Mouse (Mus musculus) bone marrow, adult 2 months (tissue): ENCODE measurements around the gene E330017A01Rik. TPM values are rescaled to one million over a fixed set of nuclear protein-coding genes. Genes with fewer than 3 reads are reported as not detected.

ENCODE experiments used
- H3K27ac ChIP-seq: fragments of 200-500 bp; 2 replicates; pipeline ENCODE4 v1.5.1; 2012; ENCODE audit warnings: low read depth, mild to moderate bottlenecking, control low read depth, inconsistent platforms, low read length; ENCODE audit not compliant: control insufficient read depth, poor library complexity, insufficient read depth
- H3K4me1 ChIP-seq: fragments of 200-500 bp; 2 replicates; pipeline ENCODE4 v1.6.1; 2011; ENCODE audit warnings: low read length; ENCODE audit not compliant: control insufficient read depth, insufficient read depth
- H3K4me3 ChIP-seq: fragments of 200-500 bp; replicated peaks from 2 replicates; pipeline ENCODE3; 2011; ENCODE audit warnings: mild to moderate bottlenecking, low read depth, low read length, control low read depth; ENCODE audit not compliant: control insufficient read depth
- CTCF ChIP-seq: fragments of 200-500 bp; IDR thresholded peaks from 2 replicates; pipeline ENCODE4 v1.5.1; 2011; ENCODE audit warnings: low read length, control low read depth; ENCODE audit not compliant: control insufficient read depth, insufficient read depth
- POLR2A ChIP-seq: fragments of 200-500 bp; IDR thresholded peaks from 2 replicates; pipeline ENCODE4 v1.6.1; 2011; ENCODE audit warnings: low read depth, mild to moderate bottlenecking, control low read depth, low read length, borderline replicate concordance; ENCODE audit not compliant: control insufficient read depth
- WGBS: fragments of 180-500 bp; shearing (Covaris S2); methylation state at CpG from one replicate; pipeline ENCODE4 v1.1.7; 2018; 5-methylcytosine and 5-hydroxymethylcytosine counted together
- polyA plus RNA-seq: library from polyadenylated mRNA; stranded (reverse); fragments of >200 nt; gene quantifications from 2 replicates; pipeline ENCODE4 v1.2.4, GENCODE M21; 2011; ENCODE audit warnings: low replicate concordance; ENCODE audit not compliant: missing spikeins, insufficient read depth, insufficient read length

The E330017A01Rik gene
- polyA plus RNA-seq, 1 experiment = not detected

- H3K4me1 ChIP-seq = no peaks in the 10 kb centered on the region; the same call in 1 of the 2 replicates
- H3K4me3 ChIP-seq = no peak overlapping the region
- WGBS = 88% methylated on average over 6 of the region's 6 CpGs
- TF ChIP-seq POLR2A = no peak
- TF ChIP-seq CTCF = no peak
- H3K27ac ChIP-seq = no peak overlapping the region
Observed at GRCm38 (mm10) chr16:58600846-58601245, 37.7 kb downstream of the E330017A01Rik start.

GRCm38 (mm10) chr16:58591299-58591698, 47.2 kb downstream of the E330017A01Rik start:
- Histone ChIP-seq H3K4me3 (no peak overlapping the region), H3K4me1 (no peaks in the 10 kb centered on the region), H3K27ac (no peak overlapping the region)
- TF ChIP-seq POLR2A (no peak), CTCF (no peak)
- WGBS = 80% methylated on average over 3 of the region's 3 CpGs

GRCm38 (mm10) chr16:58589444-58589843, 49.1 kb downstream of the E330017A01Rik start:
- Histone ChIP-seq H3K4me3 (no peak overlapping the region), H3K4me1 (no peaks in the 10 kb centered on the region), H3K27ac (no peak overlapping the region)
- no peak for TF ChIP-seq POLR2A
- TF ChIP-seq CTCF = no peak

Other genes starting within 250 kb of the E330017A01Rik start
- 1.0 and 10.4 TPM in 2 replicates for gene Dcbld2, start 230.3 kb downstream of the E330017A01Rik start, polyA plus RNA-seq
- gene St3gal6, start 114.5 kb downstream of the E330017A01Rik start, polyA plus RNA-seq = 34.9 and 49.0 TPM in 2 replicates
- gene Gm813, start 21.8 kb downstream of the E330017A01Rik start, polyA plus RNA-seq = not detected in 2 replicates
- gene Cpox, start 31.6 kb upstream of the E330017A01Rik start, polyA plus RNA-seq = 68.6 and 121 TPM in 2 replicates
- 0.79 TPM in 1 of 2 replicates, not detected in the other for gene Gpr15, start 80.3 kb upstream of the E330017A01Rik start, polyA plus RNA-seq
- gene Cldnd1, start 89.2 kb upstream of the E330017A01Rik start, polyA plus RNA-seq = 5.3 and 5.4 TPM in 2 replicates
- not detected in 2 replicates for gene Olfr172, start 124.4 kb upstream of the E330017A01Rik start, polyA plus RNA-seq
- not detected in 2 replicates for gene Olfr173, start 161.5 kb upstream of the E330017A01Rik start, polyA plus RNA-seq
- not detected in 2 replicates for gene Olfr175-ps1, start 188.0 kb upstream of the E330017A01Rik start, polyA plus RNA-seq
- gene Olfr177, start 236.0 kb upstream of the E330017A01Rik start, polyA plus RNA-seq = not detected in 2 replicates